ENCODE assay signal across 7 mouse cellular contexts in the genomic region with DNA sequence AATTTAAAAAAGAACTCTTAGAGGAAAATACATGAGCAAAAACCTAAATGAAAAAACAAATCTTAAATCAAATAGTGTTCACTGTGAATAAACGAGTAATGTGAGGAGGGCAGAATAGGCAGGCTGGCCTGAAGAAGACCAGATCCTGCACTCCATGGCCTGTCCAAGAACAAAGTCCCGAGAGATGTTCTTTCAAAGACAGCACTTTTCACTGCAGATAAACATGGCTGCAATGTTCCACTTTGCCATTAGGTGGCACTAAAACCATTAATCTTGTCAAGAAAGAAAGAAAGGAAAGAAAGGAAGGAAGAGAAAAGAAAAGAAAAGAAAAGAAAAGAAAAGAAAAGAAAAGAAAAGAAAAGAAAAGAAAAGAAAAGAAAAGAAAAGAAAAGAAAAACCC. TPM values are rescaled to one million over a fixed set of nuclear protein-coding genes. Genes with fewer than 3 reads are reported as not detected.
DNase-seq lines count a peak whose midpoint lies in the region; ATAC-seq lines count a peak whose summit lies in the region.

No protein-coding gene starts in this region.

- H3K36me3 ChIP-seq in midbrain, embryonic 14.5 days (ENCODE audit: control insufficient read depth, insufficient read depth, low read length), result no peaks in the 10 kb centered on the region
- H3K36me3 ChIP-seq in midbrain, embryonic 15.5 days (replicated peaks), result no peaks in the 10 kb centered on the region

- H3K9me3 ChIP-seq in midbrain, embryonic 14.5 days (ENCODE audit: control insufficient read depth, low read length), result no peaks in the 10 kb centered on the region
- H3K9me3 ChIP-seq in midbrain, embryonic 15.5 days, result no peaks in the 10 kb centered on the region

- peak; percentile 90 for DNase-seq in midbrain, embryonic 14.5 days
- DNase-seq in T-cell, adult 2 months (ENCODE audit: low spot score), result peak; percentile 26
- DNase-seq in cerebellum, postnatal 14 days, result peak; percentile 77 to 78
- peak; percentile 40 to 72 for DNase-seq in heart, postnatal 14 days
- DNase-seq in left cerebral cortex, adult 18-20 months (ENCODE audit: low spot score in 2 of 2), result peak; percentile 67 to 73
- peak; percentile 76 for DNase-seq in retina, postnatal 1 day

- no peak overlapping the region for H3K4me3 ChIP-seq in midbrain, embryonic 14.5 days (replicated peaks; ENCODE audit: low read depth, low read length)
- no peak overlapping the region for H3K4me3 ChIP-seq in midbrain, embryonic 15.5 days

- no peak overlapping the region for H3K9ac ChIP-seq in midbrain, embryonic 14.5 days (replicated peaks; ENCODE audit: low read length)
- H3K9ac ChIP-seq in midbrain, embryonic 15.5 days, result no peak overlapping the region

- H3K27ac ChIP-seq in midbrain, embryonic 14.5 days (replicated peaks; ENCODE audit: low read depth, low read length), result no peak overlapping the region
- no peak overlapping the region for H3K27ac ChIP-seq in midbrain, embryonic 15.5 days

- intact Hi-C loops in heart, postnatal 14 days (cut with DNase I), result loop anchor here (5.0 to 10.0 kb wide), 2 partner anchors 119 to 452 kb away; no protein-coding TSS in a partner anchor

- H3K4me1 ChIP-seq in midbrain, embryonic 14.5 days (ENCODE audit: control insufficient read depth, insufficient read depth, low read length), result no peaks in the 10 kb centered on the region
- no peaks in the 10 kb centered on the region for H3K4me1 ChIP-seq in midbrain, embryonic 15.5 days

- no peak for ATAC-seq in midbrain, embryonic 14.5 days (ENCODE audit: low FRiP score, low TSS enrichment)
- no peak for ATAC-seq in midbrain, embryonic 15.5 days (replicated peaks)

- 5% methylated on average over 2 of the region's 2 CpGs for WGBS in midbrain, embryonic 14.5 days
- 14% methylated on average over 2 of the region's 2 CpGs for WGBS in midbrain, embryonic 15.5 days

- H3K27me3 ChIP-seq in midbrain, embryonic 14.5 days (ENCODE audit: control insufficient read depth, insufficient read depth, low read length), result no peaks in the 10 kb centered on the region
- no peaks in the 10 kb centered on the region for H3K27me3 ChIP-seq in midbrain, embryonic 15.5 days (replicated peaks)

- H3K4me2 ChIP-seq in midbrain, embryonic 14.5 days (ENCODE audit: low read length), result no peak overlapping the region
- H3K4me2 ChIP-seq in midbrain, embryonic 15.5 days, result no peak overlapping the region

RNA-seq across cellular contexts. Expression of a gene that starts 49.8 kb away (rescaled TPM):
- polyA plus RNA-seq in midbrain, embryonic 14.5 days (2014; fragmentation: Nextera tagmentation; extraction: Ambion mirVana), result 39.1 and 44.8 TPM in 2 replicates
- 32.9 and 38.3 TPM in 2 replicates for polyA plus RNA-seq in midbrain, embryonic 15.5 days (2015; fragmentation: Nextera tagmentation; extraction: Ambion mirVana)
- 10 to 100 TPM; 71.1 to 83.6 TPM for total RNA-seq in heart, postnatal 14 days (2021)
- total RNA-seq in left cerebral cortex, adult 18-20 months (2021), result 100 to 1,000 TPM; 205 to 221 TPM

Comparison
In these comparisons a context has a peak if more than half of its experiments do, and no peak if none do; other contexts are left out.
1. DNase-seq: peak in every context shown above with its lines; median percentile 90 in midbrain, embryonic 14.5 days; 78 in cerebellum, postnatal 14 days; 76 in retina, postnatal 1 day; 70 in left cerebral cortex, adult 18-20 months; 56 in heart, postnatal 14 days; 26 in T-cell, adult 2 months.